Mouse (Mus musculus) thymus, postnatal 14 days (tissue): ENCODE results near the gene Camk2b.

Experiments used
- DNase-seq: peaks from one replicate; pipeline ENCODE4 v3.0.0; 2021

The Camk2b gene

DNA sequence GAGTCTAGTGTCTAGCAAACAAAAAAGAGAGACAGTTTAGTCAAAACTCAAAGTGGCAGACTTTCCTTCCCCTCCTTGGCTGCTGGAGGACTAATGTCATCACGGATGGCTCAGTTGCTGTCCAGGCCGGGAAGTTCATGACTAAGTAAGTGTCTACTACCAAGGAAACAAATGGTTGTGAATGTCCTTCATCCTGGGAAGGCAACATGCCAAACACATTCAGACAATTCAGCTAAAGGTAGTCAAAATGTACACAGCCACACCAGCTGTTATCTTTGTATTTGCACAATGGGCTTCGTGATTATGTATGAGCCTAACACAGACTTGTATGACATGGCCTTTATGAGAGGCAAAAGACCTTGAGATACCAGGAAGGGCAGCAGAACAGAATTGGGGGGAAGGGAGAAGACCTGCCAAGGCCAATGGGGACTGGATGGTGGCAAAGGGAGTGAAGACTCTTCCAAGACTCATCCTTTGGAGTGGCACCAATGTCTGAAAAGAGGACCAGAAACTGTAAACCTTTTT is 139.4 kb downstream of the Camk2b start:
- no peak for DNase-seq

DNA sequence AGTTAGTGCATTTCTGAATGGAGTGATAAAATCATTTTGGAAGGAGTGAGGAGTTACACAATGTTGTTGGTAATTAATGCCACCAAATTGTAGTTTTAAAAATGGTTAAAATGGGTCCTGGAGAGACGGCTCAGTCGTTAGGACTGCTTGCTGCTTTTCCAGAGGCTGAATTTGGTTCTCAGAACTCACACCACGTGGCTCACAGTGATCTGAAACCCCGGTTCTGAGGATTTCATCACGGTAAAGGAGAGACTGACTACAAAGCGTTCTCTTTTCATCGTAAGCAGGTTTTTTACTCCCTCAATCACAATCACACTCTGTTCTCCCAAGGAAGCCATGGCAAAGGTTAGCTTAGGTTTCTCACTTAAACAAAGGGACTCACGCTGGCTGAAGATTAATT is 141.5 kb downstream of the Camk2b start:
- no peak for DNase-seq

DNA sequence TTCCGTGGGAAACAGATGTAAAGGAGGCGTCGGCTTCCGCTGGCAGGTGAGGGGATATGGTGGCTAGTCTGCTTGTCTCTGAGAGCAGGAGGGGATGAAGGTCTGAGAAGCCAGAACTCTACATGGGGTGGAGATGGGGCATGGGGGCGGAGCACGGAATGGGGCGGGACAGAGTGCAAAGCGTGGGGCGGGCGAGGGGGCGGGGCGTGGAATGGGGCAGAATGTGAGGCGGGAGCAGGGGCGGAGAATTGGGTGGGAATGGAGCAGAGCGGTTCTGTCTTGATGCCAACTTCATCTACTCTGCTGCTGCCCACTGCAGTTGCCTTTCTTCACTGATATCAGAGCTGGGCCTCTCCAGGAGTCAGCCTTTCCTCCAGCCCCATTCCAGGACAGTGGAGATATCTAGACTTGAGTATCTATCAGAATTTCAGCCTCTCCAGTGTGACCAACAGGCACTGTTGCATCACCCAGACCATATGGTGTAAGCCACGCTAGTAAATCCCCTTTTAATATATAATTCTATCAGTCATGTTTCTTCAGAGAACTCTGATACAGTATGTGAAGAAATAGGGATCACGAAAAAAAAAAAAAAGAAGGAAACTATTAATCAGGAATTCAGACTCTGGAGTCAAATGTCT is 145.7 kb downstream of the Camk2b start:
- DNase-seq = peak; percentile 39
